Mouse (Mus musculus) spleen, postnatal 4 days (tissue): Measurements from ENCODE around the gene Bgn.

Source experiments
- DNase-seq, 2 experiments: peaks; one replicate each; pipeline ENCODE4 v3.0.0; 2022; ENCODE audit warnings: low spot score in 2 of 2

Bgn gene

DNA sequence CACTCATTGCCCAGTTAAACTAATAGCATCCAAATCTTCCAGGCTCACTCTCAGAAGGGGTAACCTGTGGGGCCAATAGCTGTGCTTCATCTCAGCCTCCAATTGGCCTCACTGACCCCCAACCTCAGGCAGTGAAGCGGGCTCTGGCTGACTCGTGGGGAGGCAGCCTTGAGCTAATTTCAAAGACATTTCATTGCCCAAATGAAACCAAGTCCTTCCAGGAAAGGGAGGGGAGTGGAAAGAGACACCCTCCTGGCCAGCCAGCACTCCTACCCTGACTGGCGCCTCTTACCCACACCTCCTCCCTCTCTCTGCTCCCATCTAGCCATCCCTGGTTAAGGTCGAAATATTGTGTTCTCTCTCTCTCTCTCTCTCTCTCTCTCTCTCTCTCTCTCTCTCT, 6.8 kb downstream of the Bgn start:
- no peak for DNase-seq

DNA sequence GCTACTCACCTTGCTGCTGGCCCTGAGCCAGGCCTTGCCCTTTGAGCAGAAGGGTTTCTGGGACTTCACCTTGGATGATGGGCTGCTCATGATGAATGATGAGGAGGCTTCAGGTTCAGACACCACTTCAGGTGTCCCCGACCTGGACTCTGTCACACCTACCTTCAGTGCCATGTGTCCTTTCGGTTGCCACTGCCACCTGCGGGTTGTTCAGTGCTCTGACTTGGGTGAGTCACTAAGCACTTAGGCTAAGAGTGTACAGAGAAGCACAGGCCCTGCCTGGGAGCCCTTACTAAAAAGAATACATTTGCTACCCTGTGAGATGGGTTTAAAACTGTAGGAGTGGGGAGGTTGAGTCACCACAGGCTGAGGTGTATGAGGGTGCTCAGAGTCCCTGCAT, 7.4 kb downstream of the Bgn start:
- DNase-seq, result no peak

DNA sequence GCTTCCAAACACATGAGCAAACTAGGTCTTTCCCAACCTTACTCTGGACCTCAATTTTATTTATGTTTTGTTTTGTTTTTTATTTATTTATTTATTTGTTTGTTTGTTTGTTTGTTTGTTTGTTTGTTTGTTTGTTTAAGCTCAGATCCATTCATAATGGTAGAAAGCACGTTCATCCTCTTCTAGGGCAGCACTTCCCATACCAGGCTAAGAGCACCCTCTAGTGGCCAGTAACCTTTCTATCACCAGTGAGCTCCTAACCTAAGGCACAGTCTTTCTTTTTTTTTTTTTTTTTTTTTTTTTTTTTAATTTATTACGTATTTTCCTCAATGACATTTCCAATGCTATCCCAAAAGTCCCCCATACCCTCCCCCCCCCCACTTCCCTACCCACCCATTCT, 10.2 kb downstream of the Bgn start:
- peak in 1 of 2 experiments; percentile 28 for DNase-seq

DNA sequence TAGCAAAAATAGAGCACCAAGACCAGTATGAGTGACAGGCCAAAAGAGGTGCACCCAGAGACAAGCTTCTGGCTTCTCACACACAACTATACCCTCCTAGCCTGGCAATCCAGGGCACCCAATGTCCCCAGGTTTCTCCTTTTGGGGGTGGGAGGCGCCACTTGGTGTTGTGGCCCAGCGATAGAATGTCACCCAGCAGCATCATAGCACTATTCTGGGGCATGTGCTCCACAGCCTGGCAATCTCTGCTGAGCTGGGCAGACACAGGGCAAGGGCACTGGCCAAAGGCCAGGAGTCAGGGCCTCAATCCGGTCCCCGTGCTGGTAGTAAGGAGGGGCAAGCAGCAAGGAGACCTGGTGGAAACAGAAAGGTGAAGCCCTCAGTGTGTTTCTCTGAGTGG, 13.3 kb downstream of the Bgn start:
- DNase-seq, result no peak

DNA sequence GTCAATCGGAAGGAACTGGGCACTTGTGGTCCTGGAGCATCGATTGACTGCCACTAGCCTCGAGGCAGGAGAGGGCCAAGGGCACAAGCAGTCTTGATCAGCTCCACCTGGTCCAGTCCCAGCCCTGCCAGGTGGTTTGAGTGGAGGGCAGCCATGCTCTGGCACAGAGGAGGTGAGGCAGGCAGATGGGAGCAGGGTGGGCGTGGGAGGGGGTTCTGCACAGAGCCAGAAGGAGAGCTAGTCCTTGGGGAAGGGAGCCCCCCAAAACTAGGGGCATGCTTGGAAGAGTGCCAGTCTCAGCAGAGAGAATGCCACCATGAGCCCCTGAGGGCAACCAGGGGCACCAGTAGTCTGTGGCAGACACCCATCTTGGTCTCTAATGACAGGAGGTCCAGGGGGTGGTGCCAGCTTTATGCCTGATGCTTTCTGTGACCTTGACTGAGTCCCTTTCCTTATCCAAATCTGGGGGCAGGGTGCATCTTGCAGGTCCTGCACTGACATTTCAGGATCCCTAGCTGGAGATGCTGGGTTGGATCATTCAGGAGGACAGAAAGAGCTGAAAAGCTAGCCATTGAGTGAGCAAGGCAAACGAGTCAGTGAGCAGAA, 21.8 kb downstream of the Bgn start:
- DNase-seq, result no peak

DNA sequence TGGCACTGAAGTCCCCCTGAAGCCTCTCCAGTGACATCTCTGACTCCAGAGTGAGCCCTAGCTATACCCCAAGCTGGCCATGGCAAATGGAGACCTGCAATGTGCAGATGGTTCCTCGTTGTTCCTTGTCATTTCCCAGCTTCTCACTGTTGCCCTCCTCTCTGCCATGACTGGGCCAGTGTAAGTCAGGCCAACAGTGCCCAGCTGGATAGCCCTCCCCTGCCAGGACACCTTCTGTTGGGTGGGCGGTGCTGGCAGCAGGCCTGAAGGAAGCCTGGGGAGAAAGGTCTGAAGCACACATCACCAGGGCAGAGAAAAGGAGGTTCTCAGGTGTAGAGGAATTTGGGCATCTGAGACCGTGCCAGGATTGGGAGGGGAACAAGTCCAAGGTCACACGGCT, 23.2 kb downstream of the Bgn start:
- no peak for DNase-seq

DNA sequence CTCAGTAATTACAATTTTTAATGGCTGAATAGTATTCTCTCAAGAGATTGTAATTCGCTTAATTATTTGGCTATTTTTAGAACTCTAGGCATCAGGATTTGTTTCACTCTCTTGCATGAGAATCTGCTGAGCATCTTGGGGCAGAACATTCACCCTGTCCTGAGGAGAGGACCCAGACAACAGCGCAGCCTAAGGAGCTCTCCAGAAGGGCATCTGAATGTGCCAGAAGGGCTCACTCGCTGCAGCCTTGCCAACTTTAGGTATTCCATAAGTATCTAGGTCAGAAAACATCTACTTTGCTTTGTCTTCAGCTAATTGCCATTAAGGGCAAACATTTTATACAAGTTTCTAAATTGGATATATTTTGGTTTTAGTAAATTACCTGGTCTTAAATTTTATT, 25.8 kb downstream of the Bgn start:
- DNase-seq, result no peak

DNA sequence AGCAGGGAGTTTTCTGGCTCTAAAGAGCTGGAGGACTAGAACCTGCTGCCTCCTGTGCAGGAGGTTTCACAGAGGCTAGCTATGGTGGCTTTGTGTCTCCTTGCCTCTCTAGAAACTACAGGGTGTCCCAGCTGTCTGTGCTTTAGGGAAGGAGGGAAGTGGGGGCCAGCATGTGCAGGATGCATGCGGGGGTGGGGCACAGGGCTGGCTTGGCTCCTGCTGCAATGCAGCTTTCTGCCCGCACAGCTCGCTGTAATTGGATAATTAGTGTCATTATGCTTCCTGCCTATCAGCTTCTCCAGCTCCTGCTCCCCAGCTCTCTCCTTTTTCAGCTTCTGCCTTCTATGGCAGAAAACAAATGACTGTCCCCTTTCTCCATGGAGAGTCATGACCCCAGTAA, 29.5 kb downstream of the Bgn start:
- DNase-seq, result no peak

DNA sequence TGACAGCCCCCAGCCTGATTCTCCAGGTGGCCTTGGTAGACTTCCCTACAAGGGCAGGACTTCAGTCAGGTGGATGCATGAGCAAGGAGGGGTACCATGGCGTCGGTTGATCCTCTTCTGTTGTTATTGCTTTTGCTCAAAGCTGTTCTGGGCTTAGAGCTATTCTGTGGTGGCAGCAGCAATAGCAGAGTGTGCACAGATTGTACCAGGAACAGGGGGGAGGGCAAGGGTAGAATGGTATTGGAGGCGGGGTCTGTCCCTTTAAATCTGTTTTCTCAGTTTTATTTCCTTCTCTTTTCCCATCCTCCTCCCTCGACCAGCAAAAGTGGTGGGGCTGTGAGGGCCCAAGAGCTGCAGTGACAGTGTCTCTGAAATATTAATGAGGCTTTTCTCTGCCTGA, 33.2 kb downstream of the Bgn start:
- DNase-seq, result no peak

DNA sequence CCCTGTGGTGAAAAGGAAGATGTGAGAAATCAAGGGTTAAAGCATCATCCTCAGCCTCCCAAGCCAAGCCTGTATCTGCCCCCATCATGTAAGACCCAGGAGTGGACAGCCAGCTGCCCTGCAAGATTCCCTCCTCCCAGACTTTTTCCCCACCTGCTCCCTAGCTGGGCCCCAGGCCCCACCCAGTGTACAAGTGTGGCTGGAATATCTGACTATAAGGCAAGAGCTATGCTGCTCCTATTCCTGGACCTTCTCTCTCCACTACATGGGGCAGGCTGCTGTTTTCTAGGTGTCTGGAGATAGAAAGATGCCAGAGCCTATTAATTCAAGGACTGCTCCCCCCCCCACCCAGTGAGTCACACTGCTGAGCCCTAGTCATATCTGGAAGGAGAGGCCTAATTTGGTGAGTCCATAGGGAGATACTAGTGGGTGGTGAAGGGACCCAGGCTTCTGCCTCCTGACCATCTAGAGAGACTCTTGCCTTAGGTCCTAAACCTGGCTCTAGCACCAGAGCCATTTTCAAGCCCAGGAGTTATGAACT, 33.7 kb downstream of the Bgn start:
- no peak for DNase-seq

DNA sequence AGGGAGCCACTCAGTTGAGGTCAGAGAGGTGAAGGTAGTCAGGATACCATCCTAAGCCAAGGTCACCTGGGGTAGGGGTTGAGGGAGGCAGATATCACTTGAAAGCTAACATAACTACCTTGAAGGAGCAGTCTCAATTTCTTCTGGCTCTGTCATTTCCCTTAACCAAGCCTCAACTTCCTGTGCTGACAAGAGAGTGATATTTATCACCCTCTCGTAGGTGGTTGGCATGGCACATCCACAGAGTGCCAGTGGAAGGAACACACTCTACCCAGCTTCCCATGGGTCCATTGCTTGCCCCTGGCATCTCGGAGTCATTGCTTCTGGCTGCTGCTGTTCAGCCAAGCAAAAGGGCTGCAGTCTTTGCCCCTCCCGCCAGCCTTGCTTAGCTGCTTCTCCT, 37.3 kb downstream of the Bgn start:
- DNase-seq, result no peak

DNA sequence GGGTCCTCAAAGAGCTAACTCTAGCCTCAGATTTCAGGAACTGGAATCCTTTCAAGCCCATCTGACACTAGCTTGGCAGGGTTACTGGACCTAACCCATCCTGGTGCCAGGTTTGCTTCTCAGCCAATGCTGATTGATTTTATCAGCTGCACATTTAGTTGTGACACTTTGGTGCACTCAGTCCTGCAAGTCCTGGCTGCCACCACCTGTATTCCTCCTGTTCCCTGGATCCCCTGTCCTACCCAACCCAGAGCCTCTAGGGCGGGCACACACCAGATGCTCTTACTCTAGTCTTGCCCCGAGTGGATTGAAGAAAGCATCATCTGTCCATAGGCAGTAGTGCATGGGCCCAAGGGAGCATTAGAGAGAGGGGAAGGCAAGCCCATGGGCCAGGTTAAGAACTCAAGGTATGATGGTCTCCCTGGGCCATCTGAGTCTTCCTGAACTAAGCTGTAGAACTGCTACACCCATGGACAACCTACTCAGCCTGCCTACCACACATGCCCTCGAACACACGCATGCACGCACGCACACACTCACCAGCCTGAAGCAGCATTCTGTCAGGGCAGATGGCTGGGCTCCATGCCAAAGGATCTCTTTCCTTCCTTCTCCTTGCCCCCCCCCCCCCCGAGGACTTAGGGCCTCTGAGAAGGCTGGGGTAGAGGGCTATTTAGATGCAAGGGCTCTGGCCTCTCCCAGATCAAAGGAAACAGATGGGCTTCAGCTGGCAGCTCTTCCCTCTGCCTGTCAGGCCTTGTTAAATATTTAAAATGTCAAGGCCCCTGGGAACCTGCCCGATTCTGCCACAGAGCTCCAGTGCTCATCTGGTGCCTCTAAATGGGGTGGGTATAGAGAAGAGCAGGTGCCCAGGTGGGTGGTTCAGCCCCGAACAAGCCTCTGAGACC, 41.2 kb downstream of the Bgn start:
- no peak for DNase-seq

DNA sequence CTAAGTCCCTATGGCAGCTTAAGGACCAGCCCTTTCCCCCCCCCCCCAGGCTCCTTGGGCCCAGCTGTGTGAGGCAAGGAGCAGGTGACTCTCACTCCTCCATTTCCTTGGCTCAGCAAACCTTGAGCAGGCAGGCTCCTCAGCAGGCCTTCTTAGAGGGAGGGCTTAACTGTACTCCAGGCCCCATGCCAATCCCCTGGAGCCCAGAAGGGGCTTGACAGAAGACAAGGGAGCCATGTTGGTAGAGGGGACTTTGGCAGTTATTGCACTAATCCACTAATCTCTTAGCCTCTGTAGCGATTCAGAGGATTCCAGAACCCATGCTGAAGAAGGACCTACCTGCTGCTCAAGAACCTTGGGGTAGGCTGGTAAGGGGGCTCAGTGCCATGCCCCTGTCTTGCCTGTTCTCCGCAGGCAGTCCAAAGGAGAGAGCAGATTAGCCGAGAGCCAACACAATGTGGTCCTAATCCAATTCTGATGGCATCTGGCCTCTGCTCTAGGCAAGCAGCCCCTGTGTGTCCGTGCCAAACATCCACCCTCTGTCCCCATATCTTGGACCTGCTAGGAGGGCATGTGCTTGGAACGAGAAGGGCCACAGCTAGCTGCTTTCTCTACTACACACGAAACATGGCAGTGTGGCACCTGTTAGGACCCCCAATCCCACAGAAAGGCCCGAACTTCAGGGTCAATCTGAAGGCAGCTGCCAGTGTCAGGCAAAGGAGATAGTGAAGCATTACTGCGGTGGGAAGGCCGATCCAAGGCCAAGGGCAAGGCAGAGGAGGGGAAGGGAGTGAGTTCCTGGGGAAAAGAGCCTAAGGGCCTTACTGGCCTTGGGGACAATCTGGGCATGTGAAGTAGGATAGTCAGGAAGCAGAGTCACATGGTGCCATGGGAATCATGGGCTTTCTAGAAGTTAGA, 42.1 kb downstream of the Bgn start:
- DNase-seq, result no peak

DNA sequence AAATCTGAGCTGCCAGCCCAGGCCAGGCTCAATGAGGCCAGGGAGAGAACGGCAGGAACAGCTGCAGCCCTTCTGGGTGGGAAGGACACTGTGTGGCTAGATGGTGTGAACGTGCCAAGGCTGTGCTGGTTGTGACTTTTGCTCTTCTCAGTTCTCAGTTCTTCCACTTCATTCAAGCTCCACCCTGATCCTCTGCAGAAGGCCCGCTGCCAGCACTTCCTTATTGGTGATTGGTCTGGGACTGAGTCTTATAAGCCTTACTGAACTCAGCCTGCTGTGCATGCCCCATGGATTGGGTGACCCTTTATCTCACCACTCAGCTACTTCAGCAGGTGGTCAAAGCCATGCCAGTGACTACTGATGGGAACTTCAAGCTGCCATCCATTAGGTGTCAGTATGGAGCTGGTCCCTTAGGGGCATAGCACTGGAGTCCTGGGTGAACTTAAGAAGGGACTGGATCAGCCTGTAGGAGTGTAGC, 43.0 kb downstream of the Bgn start:
- no peak for DNase-seq

DNA sequence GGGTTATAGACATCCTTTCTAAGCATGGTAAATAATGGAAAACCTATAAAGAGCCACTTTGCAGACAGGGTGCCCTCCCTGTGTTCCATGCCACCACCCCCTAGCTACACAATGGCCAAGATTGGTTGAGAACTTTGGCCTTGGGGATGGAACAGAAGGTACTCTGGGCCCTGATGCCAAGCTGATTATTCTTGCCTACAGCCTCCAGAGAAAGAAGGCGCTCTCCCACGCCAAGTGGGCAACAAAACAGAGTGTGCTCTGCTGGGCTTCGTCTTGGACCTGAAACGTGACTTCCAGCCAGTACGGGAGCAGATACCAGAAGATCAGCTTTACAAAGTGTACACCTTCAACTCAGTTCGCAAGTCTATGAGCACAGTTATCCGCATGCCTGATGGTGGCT, 54.5 kb downstream of the Bgn start:
- no peak for DNase-seq

DNA sequence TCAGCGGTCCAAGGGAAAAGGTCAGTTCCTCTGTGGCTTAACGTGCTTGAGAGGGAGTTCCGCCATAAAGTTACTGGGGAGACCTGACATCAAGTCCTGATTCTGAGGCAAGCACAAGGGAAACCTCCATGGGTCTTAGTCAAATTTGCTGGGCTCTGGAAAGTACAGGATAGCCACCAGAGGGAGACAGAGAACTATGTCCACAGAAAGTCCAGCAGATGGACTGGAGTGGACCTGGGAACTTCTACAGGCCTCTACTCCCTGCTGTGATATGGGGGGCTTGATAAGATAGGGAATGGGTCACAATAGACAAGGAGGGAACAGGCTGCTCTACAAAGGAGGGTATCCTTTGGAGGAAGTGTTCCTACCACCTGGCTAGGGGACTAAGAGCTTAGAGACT, 59.9 kb downstream of the Bgn start:
- no peak for DNase-seq
